Mouse (Mus musculus) heart, postnatal 0 days (tissue): ENCODE results near the gene Cfap54.

Source experiments
- CTCF ChIP-seq: IDR thresholded peaks from 2 replicates; pipeline ENCODE4 v1.5.1; 2016; ENCODE audit warnings: antibody characterized with exemption, control low read depth, low read depth
- EP300 ChIP-seq: IDR thresholded peaks from 2 replicates; pipeline ENCODE4 v1.6.1; 2016; ENCODE audit warnings: antibody characterized with exemption, low read depth

DNA sequence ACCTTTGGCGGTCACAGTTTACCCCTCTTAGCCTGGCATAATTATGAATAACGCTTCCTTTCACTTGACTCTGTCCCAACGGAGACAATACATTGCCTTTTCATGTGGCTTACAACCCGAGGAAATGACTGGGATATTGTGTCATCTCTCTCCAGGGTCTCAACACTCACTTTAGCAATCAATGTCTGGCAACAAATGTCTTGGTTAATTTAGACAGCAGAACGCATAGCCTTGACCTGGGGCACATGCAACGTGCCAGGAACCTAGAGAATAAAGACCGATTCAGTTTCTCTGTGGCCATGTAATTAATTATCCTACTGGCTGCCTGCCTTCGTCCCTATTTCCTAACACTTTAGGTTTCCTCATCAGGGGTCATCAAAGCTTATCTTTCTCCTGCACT is 30.0 kb upstream of the Cfap54 start:
- TF ChIP-seq CTCF (no peak), EP300 (no peak)
